Mouse (Mus musculus): ENCODE results near the gene Olfr1013.

GRCm38 (mm10) chr2:85753822-85754221, 13.1 kb upstream of the Olfr1013 start:
- TF ChIP-seq CTCF (conservative IDR thresholded peaks at IDR 0.05; ENCODE audit: low read length): no peak
- no peak for TF ChIP-seq POU5F1 (IDR thresholded peaks at IDR 0.05; ENCODE audit: borderline replicate concordance, low read length)
